Mouse (Mus musculus) liver, postnatal 0 days (tissue): ENCODE data around the gene Zfp366.

Experiments used
- CTCF ChIP-seq: sonication (generic); IDR thresholded peaks from 2 replicates; pipeline ENCODE4 v1.5.1; 2016; ENCODE audit warnings: antibody characterized with exemption, low read depth
- EP300 ChIP-seq: IDR thresholded peaks from 2 replicates; pipeline ENCODE4 v1.6.1; 2016; ENCODE audit warnings: antibody characterized with exemption, low read depth, mild to moderate bottlenecking

DNA sequence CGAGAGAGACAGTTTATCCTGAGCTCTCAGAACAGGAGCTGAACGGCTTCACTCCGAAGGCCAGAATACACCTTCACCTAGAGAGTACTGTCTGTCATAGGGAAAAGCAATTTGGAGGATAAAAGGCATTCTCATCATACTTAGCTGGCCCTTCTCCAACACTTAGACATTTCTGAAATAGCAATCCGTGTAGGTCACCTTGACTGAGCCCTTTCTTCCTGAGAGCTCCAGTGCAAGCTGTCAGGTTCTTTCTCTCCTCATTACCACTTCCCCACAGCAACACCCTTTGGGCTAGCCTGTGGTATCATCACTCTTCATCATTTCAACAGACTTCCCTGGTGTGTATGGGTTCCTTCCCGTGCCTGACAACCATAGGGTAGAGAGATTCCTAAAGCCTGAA, 52.5 kb downstream of the Zfp366 start:
- no peak for TF ChIP-seq CTCF
- TF ChIP-seq EP300: no peak
